Mouse (Mus musculus): ENCODE data around the gene Gm15737. TPM values are rescaled to one million over a fixed set of nuclear protein-coding genes. Genes with fewer than 3 reads are reported as not detected.

Gm15737 gene
- total and polyA plus RNA-seq, 2 experiments from 2014 or later, result 0.15 to 0.26 TPM

- Histone ChIP-seq H3K4me3 (ENCODE audit: low read depth, low read length) (no peak overlapping the region), H3K36me3 (replicated peaks; ENCODE audit: control insufficient read depth, insufficient read depth, low read length) (peaks cover 55% of the 10 kb centered on the region), H3K4me1 (ENCODE audit: control insufficient read depth, insufficient read depth) (peaks cover 30% of the 10 kb centered on the region), H3K27me3 (ENCODE audit: control insufficient read depth, insufficient read depth, low read length) (no peaks in the 10 kb centered on the region), H3K9ac (replicated peaks; ENCODE audit: low read depth, low read length) (no peak overlapping the region), H3K9me3 (replicated peaks; ENCODE audit: control insufficient read depth, low read length) (no peaks in the 10 kb centered on the region), H3K27ac (ENCODE audit: low read depth) (peak overlapping the region; percentile 36), H3K4me2 (ENCODE audit: low read depth, low read length) (no peak overlapping the region)
- 36% methylated on average over 5 of the region's 5 CpGs for WGBS
- TF ChIP-seq CTCF (IDR thresholded peaks at IDR 0.05; ENCODE audit: low read depth), result no peak
- DNase-seq (ENCODE audit: low spot score) (no peak), ATAC-seq (ENCODE audit: insufficient read depth, low read depth) (no peak)
Measured at GRCm38 (mm10) chr6:92860285-92860912, 8.8 kb upstream of the Gm15737 start.

- no peak overlapping the region for H3K9ac ChIP-seq (replicated peaks; ENCODE audit: low read depth, low read length)
- H3K9me3 ChIP-seq (replicated peaks; ENCODE audit: control insufficient read depth, low read length), result no peaks in the 10 kb centered on the region
- WGBS, result 29% methylated on average over 9 of the region's 9 CpGs
- H3K4me1 ChIP-seq (ENCODE audit: control insufficient read depth, insufficient read depth), result peaks cover 29% of the 10 kb centered on the region
- TF ChIP-seq CTCF (IDR thresholded peaks at IDR 0.05; ENCODE audit: low read depth) (no peak), EP300 (IDR thresholded peaks at IDR 0.05; ENCODE audit: low read depth) (peak; percentile 91)
- ATAC-seq (ENCODE audit: insufficient read depth, low read depth), result peak; percentile 81
- no peak overlapping the region for H3K4me2 ChIP-seq (ENCODE audit: low read depth, low read length)
- peaks cover 60% of the 10 kb centered on the region for H3K36me3 ChIP-seq (replicated peaks; ENCODE audit: control insufficient read depth, insufficient read depth, low read length)
- no peaks in the 10 kb centered on the region for H3K27me3 ChIP-seq (ENCODE audit: control insufficient read depth, insufficient read depth, low read length)
- no peak overlapping the region for H3K4me3 ChIP-seq (ENCODE audit: low read depth, low read length)
- H3K27ac ChIP-seq (ENCODE audit: low read depth), result peak overlapping the region; percentile 78
- DNase-seq (ENCODE audit: low spot score), result peak; percentile 63
Measured at GRCm38 (mm10) chr6:92862599-92862998, 6.6 kb upstream of the Gm15737 start.

GRCm38 (mm10) chr6:92869582-92870219 is 544 bp downstream of the Gm15737 start:
- Histone ChIP-seq H3K27me3 (ENCODE audit: control insufficient read depth, insufficient read depth, low read length) (no peaks in the 10 kb centered on the region), H3K4me2 (ENCODE audit: low read depth, low read length) (no peak overlapping the region), H3K9ac (replicated peaks; ENCODE audit: low read depth, low read length) (peak overlapping the region; percentile 28), H3K9me3 (replicated peaks; ENCODE audit: control insufficient read depth, low read length) (no peaks in the 10 kb centered on the region), H3K27ac (ENCODE audit: low read depth) (peak overlapping the region; percentile 94), H3K36me3 (replicated peaks; ENCODE audit: control insufficient read depth, insufficient read depth, low read length) (peaks cover 50% of the 10 kb centered on the region), H3K4me1 (ENCODE audit: control insufficient read depth, insufficient read depth) (peaks cover 26% of the 10 kb centered on the region; the same call in 1 of the 2 replicates), H3K4me3 (ENCODE audit: low read depth, low read length) (no peak overlapping the region)
- 21% methylated on average over 16 of the region's 16 CpGs for WGBS
- TF ChIP-seq CTCF (IDR thresholded peaks at IDR 0.05; ENCODE audit: low read depth), result no peak
- TF ChIP-seq EP300 (IDR thresholded peaks at IDR 0.05; ENCODE audit: low read depth), result peak; percentile 65; the same call in 1 of the 2 replicates
- ATAC-seq (ENCODE audit: insufficient read depth, low read depth), result peak; percentile 78
- peak; percentile 51 for DNase-seq (ENCODE audit: low spot score)

- ATAC-seq (ENCODE audit: insufficient read depth, low read depth), result no peak
- H3K9me3 ChIP-seq (replicated peaks; ENCODE audit: control insufficient read depth, low read length), result no peaks in the 10 kb centered on the region
- no peaks in the 10 kb centered on the region for H3K27me3 ChIP-seq (ENCODE audit: control insufficient read depth, insufficient read depth, low read length)
- no peak overlapping the region for H3K9ac ChIP-seq (replicated peaks; ENCODE audit: low read depth, low read length)
- H3K4me2 ChIP-seq (ENCODE audit: low read depth, low read length), result no peak overlapping the region
- H3K4me3 ChIP-seq (ENCODE audit: low read depth, low read length), result no peak overlapping the region
- H3K27ac ChIP-seq (ENCODE audit: low read depth), result peak overlapping the region; percentile 21; the same call in 1 of the 2 replicates
- no peak for DNase-seq (ENCODE audit: low spot score)
- 59% methylated on average over 4 of the region's 4 CpGs for WGBS
- H3K4me1 ChIP-seq (ENCODE audit: control insufficient read depth, insufficient read depth), result peaks cover 32% of the 10 kb centered on the region; the same call in 1 of the 2 replicates
- TF ChIP-seq CTCF (IDR thresholded peaks at IDR 0.05; ENCODE audit: low read depth) (no peak), EP300 (IDR thresholded peaks at IDR 0.05; ENCODE audit: low read depth) (no peak)
- H3K36me3 ChIP-seq (replicated peaks; ENCODE audit: control insufficient read depth, insufficient read depth, low read length), result peaks cover 43% of the 10 kb centered on the region
Measured at GRCm38 (mm10) chr6:92871813-92872212, 2.7 kb downstream of the Gm15737 start.

GRCm38 (mm10) chr6:92872766-92873165 is 3.6 kb downstream of the Gm15737 start:
- 89% methylated on average over 10 of the region's 10 CpGs for WGBS
- DNase-seq (ENCODE audit: low spot score), result no peak
- Histone ChIP-seq H3K4me1 (ENCODE audit: control insufficient read depth, insufficient read depth) (peaks cover 28% of the 10 kb centered on the region; the same call in 1 of the 2 replicates), H3K4me2 (ENCODE audit: low read depth, low read length) (no peak overlapping the region), H3K36me3 (replicated peaks; ENCODE audit: control insufficient read depth, insufficient read depth, low read length) (peaks cover 46% of the 10 kb centered on the region), H3K9ac (replicated peaks; ENCODE audit: low read depth, low read length) (no peak overlapping the region), H3K27me3 (ENCODE audit: control insufficient read depth, insufficient read depth, low read length) (no peaks in the 10 kb centered on the region), H3K27ac (ENCODE audit: low read depth) (no peak overlapping the region), H3K9me3 (replicated peaks; ENCODE audit: control insufficient read depth, low read length) (no peaks in the 10 kb centered on the region), H3K4me3 (ENCODE audit: low read depth, low read length) (no peak overlapping the region)
- TF ChIP-seq EP300 (IDR thresholded peaks at IDR 0.05; ENCODE audit: low read depth) (no peak), CTCF (IDR thresholded peaks at IDR 0.05; ENCODE audit: low read depth) (no peak)
- ATAC-seq (ENCODE audit: insufficient read depth, low read depth), result no peak
